Mouse (Mus musculus) hindbrain, postnatal 0 days (tissue): ENCODE results near the gene Trem1. TPM values are rescaled to one million over a fixed set of nuclear protein-coding genes. Genes with fewer than 3 reads are reported as not detected.

Experiments
- ATAC-seq: fragments of 200-750 bp; cut with Nextera tagmentation; 2 replicates; pipeline ENCODE4 v1.8.0; 2017; ENCODE audit warnings: mild to moderate bottlenecking, moderate TSS enrichment, moderate library complexity
- DNase-seq: peaks from one replicate; pipeline ENCODE4 v3.0.0-alpha.2; 2015; ENCODE audit warnings: low spot score
- H3K27ac ChIP-seq: fragments of 300-500 bp; sonication (generic); 2 replicates; pipeline ENCODE4 v1.5.1; 2014; ENCODE audit warnings: mild to moderate bottlenecking
- H3K27me3 ChIP-seq: fragments of 300-500 bp; sonication (generic); 2 replicates; pipeline ENCODE4 v1.6.1; 2014; ENCODE audit warnings: low read length, mixed read lengths; ENCODE audit not compliant: insufficient read depth
- H3K36me3 ChIP-seq: fragments of 300-500 bp; sonication (generic); 2 replicates; pipeline ENCODE4 v1.6.1; 2014; ENCODE audit warnings: low read length, mixed read lengths; ENCODE audit not compliant: insufficient read depth
- H3K4me1 ChIP-seq: fragments of 300-500 bp; sonication (generic); 2 replicates; pipeline ENCODE4 v1.6.1; 2014; ENCODE audit warnings: antibody characterized with exemption, low read length, mixed read lengths; ENCODE audit not compliant: insufficient read depth
- H3K4me2 ChIP-seq: fragments of 300-500 bp; sonication (generic); 2 replicates; pipeline ENCODE4 v1.6.1; 2014; ENCODE audit warnings: low read depth, mild to moderate bottlenecking, low read length, moderate library complexity, mixed read lengths
- H3K4me3 ChIP-seq: fragments of 300-500 bp; sonication (generic); 2 replicates; pipeline ENCODE4 v1.5.1; 2014; ENCODE audit warnings: low read length
- H3K9ac ChIP-seq: fragments of 300-500 bp; sonication (generic); replicated peaks from 2 replicates; pipeline ENCODE4 v1.6.1; 2014; ENCODE audit warnings: mild to moderate bottlenecking, low read length, moderate library complexity, mixed read lengths
- H3K9me3 ChIP-seq: fragments of 300-500 bp; sonication (generic); 2 replicates; pipeline ENCODE4 v1.6.1; 2016; ENCODE audit warnings: low read length, mixed read lengths
- CTCF ChIP-seq: IDR thresholded peaks from 2 replicates; pipeline ENCODE4 v1.5.1; 2016; ENCODE audit warnings: antibody characterized with exemption, control low read depth, low read depth
- WGBS: fragments of 180-500 bp; shearing (Covaris S2); extraction: QIAGEN DNeasy Blood & Tissue Kit; methylation state at CpG from one replicate; pipeline ENCODE4 v1.1.7; 2014; 5-methylcytosine and 5-hydroxymethylcytosine counted together
- polyA plus RNA-seq: library from polyadenylated mRNA; unstranded; fragments of >200 nt; fragmentation: Nextera tagmentation; extraction: Ambion mirVana; gene quantifications from 2 replicates; pipeline ENCODE4 v1.2.1, GENCODE M21; 2015
- total RNA-seq: library from RNA; depleted of rRNA; stranded (reverse); fragments of >200 nt; gene quantifications from 2 replicates; pipeline ENCODE4 v1.2.3, GENCODE M21; 2014; rRNA removed

Gene Trem1
- total RNA-seq: not detected in 2 replicates
- polyA plus RNA-seq: 0.09 TPM in 1 of 2 replicates, not detected in the other

- no peak for TF ChIP-seq CTCF
- no peak within 1 kb of the TSS for H3K4me2 ChIP-seq
- no peaks in the 10 kb centered on the region for H3K27me3 ChIP-seq
- no peaks in the 10 kb centered on the region for H3K4me1 ChIP-seq
- H3K9me3 ChIP-seq: no peaks in the 10 kb centered on the region
- no peaks in the 10 kb centered on the region for H3K36me3 ChIP-seq
- DNase-seq (no peak), ATAC-seq (no peak)
- 74% methylated on average over 6 of the region's 6 CpGs for WGBS
- H3K27ac ChIP-seq: no peak within 1 kb of the TSS
- no peak within 1 kb of the TSS for H3K9ac ChIP-seq
- no peak within 1 kb of the TSS for H3K4me3 ChIP-seq
Observed at GRCm38 (mm10) chr17:48232518-48232917, at the start of gene Trem1. TSS of gene Trem1 (plus strand) at chr17:48232768.

- no peak for TF ChIP-seq CTCF
- no peak overlapping the region for H3K27ac ChIP-seq
- no peaks in the 10 kb centered on the region for H3K9me3 ChIP-seq
- no peaks in the 10 kb centered on the region for H3K4me1 ChIP-seq
- DNase-seq: no peak
- H3K9ac ChIP-seq: no peak overlapping the region
- no peak overlapping the region for H3K4me2 ChIP-seq
- no peak for ATAC-seq
- no peaks in the 10 kb centered on the region for H3K27me3 ChIP-seq
- no peak overlapping the region for H3K4me3 ChIP-seq
- 72% methylated on average over 5 of the region's 5 CpGs for WGBS
- H3K36me3 ChIP-seq: no peaks in the 10 kb centered on the region
Observed at GRCm38 (mm10) chr17:48185252-48185651, 47.3 kb upstream of the Trem1 start.

GRCm38 (mm10) chr17:48192366-48192765 is 40.2 kb upstream of the Trem1 start:
- H3K36me3 ChIP-seq: no peaks in the 10 kb centered on the region
- 75% methylated on average over 2 of the region's 2 CpGs for whole genome bisulfite sequencing
- no peak for ATAC-seq
- H3K27me3 ChIP-seq: no peaks in the 10 kb centered on the region
- H3K4me2 ChIP-seq: no peak overlapping the region
- H3K27ac ChIP-seq: no peak overlapping the region
- no peak overlapping the region for H3K4me3 ChIP-seq
- no peaks in the 10 kb centered on the region for H3K4me1 ChIP-seq
- DNase-seq: no peak
- H3K9ac ChIP-seq: no peak overlapping the region
- no peak for TF ChIP-seq CTCF
- no peaks in the 10 kb centered on the region for H3K9me3 ChIP-seq

- no peaks in the 10 kb centered on the region for H3K27me3 ChIP-seq
- 0 out of 2 replicates have a peak, but pooled peaks cover 3% of the 10 kb centered on the region for H3K9me3 ChIP-seq
- no peaks in the 10 kb centered on the region for H3K4me1 ChIP-seq
- TF ChIP-seq CTCF: no peak
- no peak overlapping the region for H3K4me3 ChIP-seq
- no peak for ATAC-seq
- no peak overlapping the region for H3K4me2 ChIP-seq
- no peak overlapping the region for H3K9ac ChIP-seq
- H3K36me3 ChIP-seq: no peaks in the 10 kb centered on the region
- no peak overlapping the region for H3K27ac ChIP-seq
- no peak for DNase-seq
- 95% methylated on average over 12 of the region's 12 CpGs for WGBS
Observed at GRCm38 (mm10) chr17:48203086-48203485, 29.5 kb upstream of the Trem1 start.

- Histone ChIP-seq H3K9me3 (no peaks in the 10 kb centered on the region), H3K36me3 (no peaks in the 10 kb centered on the region), H3K27me3 (no peaks in the 10 kb centered on the region), H3K4me1 (no peaks in the 10 kb centered on the region), H3K27ac (no peak overlapping the region), H3K4me2 (no peak overlapping the region), H3K4me3 (no peak overlapping the region), H3K9ac (no peak overlapping the region)
- DNase-seq: no peak
- ATAC-seq: no peak
- WGBS: 96% methylated on average over 12 of the region's 12 CpGs
- TF ChIP-seq CTCF: no peak
Observed at GRCm38 (mm10) chr17:48212596-48212995, 20.0 kb upstream of the Trem1 start.

GRCm38 (mm10) chr17:48213511-48213910 is 19.1 kb upstream of the Trem1 start:
- no peak for DNase-seq
- WGBS: 67% methylated on average over 5 of the region's 5 CpGs
- Histone ChIP-seq H3K27me3 (no peaks in the 10 kb centered on the region), H3K27ac (no peak overlapping the region), H3K4me3 (no peak overlapping the region), H3K4me1 (no peaks in the 10 kb centered on the region), H3K36me3 (no peaks in the 10 kb centered on the region), H3K4me2 (no peak overlapping the region), H3K9me3 (no peaks in the 10 kb centered on the region), H3K9ac (no peak overlapping the region)
- no peak for ATAC-seq
- no peak for TF ChIP-seq CTCF

- H3K27me3 ChIP-seq: no peaks in the 10 kb centered on the region
- H3K4me3 ChIP-seq: no peak overlapping the region
- no peaks in the 10 kb centered on the region for H3K36me3 ChIP-seq
- H3K4me2 ChIP-seq: no peak overlapping the region
- no peaks in the 10 kb centered on the region for H3K4me1 ChIP-seq
- H3K9ac ChIP-seq: no peak overlapping the region
- DNase-seq (no peak), ATAC-seq (no peak)
- WGBS: 98% methylated on average over 1 of the region's 1 CpGs
- H3K9me3 ChIP-seq: no peaks in the 10 kb centered on the region
- no peak for TF ChIP-seq CTCF
- H3K27ac ChIP-seq: no peak overlapping the region
Observed at GRCm38 (mm10) chr17:48215429-48215828, 17.1 kb upstream of the Trem1 start.
